Mouse (Mus musculus) heart, adult 11 months (tissue): Measurements from ENCODE around the gene Pdzd8.

Experiments
- DNase-seq: peaks from one replicate; pipeline ENCODE4 v3.0.0; 2022

Pdzd8 gene

GRCm38 (mm10) chr19:59352760-59353159 is 7.2 kb upstream of the Pdzd8 start:
- DNase-seq, result peak; percentile 79

- DNase-seq, result peak; percentile 51
Measured at GRCm38 (mm10) chr19:59351151-59351889, 5.7 kb upstream of the Pdzd8 start.

- DNase-seq, result peak; percentile 68
Measured at GRCm38 (mm10) chr19:59350273-59350903, 4.8 kb upstream of the Pdzd8 start.

GRCm38 (mm10) chr19:59349329-59349960 is 3.9 kb upstream of the Pdzd8 start:
- peak; percentile 55 for DNase-seq

- no peak for DNase-seq
Measured at GRCm38 (mm10) chr19:59346325-59346724, 745 bp upstream of the Pdzd8 start.

- DNase-seq, result peak; percentile 97
Measured at GRCm38 (mm10) chr19:59345081-59345657, 411 bp downstream of the Pdzd8 start.

GRCm38 (mm10) chr19:59344304-59344711 is 1.3 kb downstream of the Pdzd8 start:
- peak; percentile 94 for DNase-seq

GRCm38 (mm10) chr19:59342964-59343363 is 2.6 kb downstream of the Pdzd8 start:
- peak; percentile 17 for DNase-seq

- DNase-seq, result no peak
Measured at GRCm38 (mm10) chr19:59339908-59340307, 5.7 kb downstream of the Pdzd8 start.

GRCm38 (mm10) chr19:59337872-59338681 is 7.5 kb downstream of the Pdzd8 start:
- no peak for DNase-seq

- DNase-seq, result no peak
Measured at GRCm38 (mm10) chr19:59336655-59337054, 8.9 kb downstream of the Pdzd8 start.

- no peak for DNase-seq
Measured at GRCm38 (mm10) chr19:59330816-59331225, 14.8 kb downstream of the Pdzd8 start.

GRCm38 (mm10) chr19:59321990-59322389 is 23.6 kb downstream of the Pdzd8 start, which contains the start of gene Rps12-ps3:
Gene Rps12-ps3, plus strand, starts transcription at chr19:59322290.
- DNase-seq, result no peak

- DNase-seq, result no peak
Measured at GRCm38 (mm10) chr19:59316571-59316970, 29.0 kb downstream of the Pdzd8 start.

- no peak for DNase-seq
Measured at GRCm38 (mm10) chr19:59315308-59315707, 30.3 kb downstream of the Pdzd8 start.

GRCm38 (mm10) chr19:59292183-59292839 is 53.3 kb downstream of the Pdzd8 start:
- peak; percentile 70 for DNase-seq

GRCm38 (mm10) chr19:59289811-59290210 is 55.8 kb downstream of the Pdzd8 start:
- DNase-seq, result peak; percentile 62

- DNase-seq, result no peak
Measured at GRCm38 (mm10) chr19:59289042-59289441, 56.5 kb downstream of the Pdzd8 start.

- DNase-seq, result peak; percentile 64
Measured at GRCm38 (mm10) chr19:59282001-59282400, 63.6 kb downstream of the Pdzd8 start.

- no peak for DNase-seq
Measured at GRCm38 (mm10) chr19:59280841-59281240, 64.7 kb downstream of the Pdzd8 start.

GRCm38 (mm10) chr19:59276354-59276753 is 69.2 kb downstream of the Pdzd8 start:
- DNase-seq, result peak; percentile 74

GRCm38 (mm10) chr19:59273190-59273589 is 72.4 kb downstream of the Pdzd8 start:
- peak; percentile 76 for DNase-seq
